In the genomic region with DNA sequence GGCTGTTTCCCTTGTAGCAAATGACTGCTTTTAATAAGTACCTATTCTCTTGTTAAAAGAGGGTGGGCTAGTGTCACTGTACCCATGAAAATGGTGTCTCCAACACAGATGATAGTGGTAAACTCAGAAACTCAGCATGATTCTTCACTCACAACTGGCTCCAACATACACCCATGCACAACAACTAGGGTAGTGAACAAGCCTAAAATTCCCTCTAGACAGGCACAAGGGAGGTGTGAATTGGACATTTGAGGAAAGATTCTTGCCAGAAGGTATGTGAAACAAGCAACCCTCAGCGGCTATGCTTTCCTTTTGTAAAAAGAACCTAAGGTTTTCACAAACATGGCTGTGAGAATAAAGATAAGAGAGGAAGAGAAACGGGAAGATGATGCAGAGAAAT, we compare ENCODE assay signal across 23 mouse cellular contexts.
DNase-seq lines count a peak whose midpoint lies in the region; ATAC-seq and TF ChIP-seq lines count a peak whose summit lies in the region.
"Had no signal": no experiment of that assay in that cellular context is flagged by ENCODE, and none has a peak within 500 bp of the region (broad histone marks: within the 10 kb centered on the region; RNA-seq: fewer than 3 reads in every experiment).

No protein-coding gene starts in this region.

- H3K4me2 ChIP-seq in hindbrain, embryonic 13.5 days: no peak overlapping the region
- no peak overlapping the region for H3K4me2 ChIP-seq in hindbrain, postnatal 0 days (ENCODE audit: low read depth, low read length)
- H3K4me2 ChIP-seq: embryonic facial prominence, embryonic 13.5 days; embryonic facial prominence, embryonic 15.5 days; forebrain, embryonic 12.5 days had no signal

- WGBS in hindbrain, embryonic 13.5 days: 79% methylated on average over 2 of the region's 2 CpGs
- WGBS in hindbrain, postnatal 0 days: 69% methylated on average over 2 of the region's 2 CpGs

- no peak for ATAC-seq in hindbrain, embryonic 13.5 days (ENCODE audit: low FRiP score)
- no peak for ATAC-seq in hindbrain, postnatal 0 days
- ATAC-seq: forebrain, embryonic 14.5 days; forebrain, embryonic 16.5 days had no signal

- no peak for DNase-seq in hindbrain, postnatal 0 days (ENCODE audit: low spot score)
- peak; percentile 21 for DNase-seq in brain, adult 2 months (ENCODE audit: low read depth, low spot score)
- DNase-seq in brain, embryonic 14.5 days (ENCODE audit: low read depth): peak; percentile 49
- DNase-seq in left cerebral cortex, postnatal 4 days: no peak
- DNase-seq in gastrocnemius, postnatal 25 days: no peak
- DNase-seq: adrenal gland, adult 2 months; adrenal gland, postnatal 10 days; adrenal gland, postnatal 25 days; cerebellum, adult 11 months; cerebellum, adult 18-20 months; cerebellum, adult 8-10 months; cerebellum, adult 9-11 months; cerebellum, postnatal 14 days; cerebellum, postnatal 36 days; embryo, embryonic 11 days had no signal

- no peaks in the 10 kb centered on the region for H3K4me1 ChIP-seq in hindbrain, embryonic 13.5 days (replicated peaks)
- no peaks in the 10 kb centered on the region for H3K4me1 ChIP-seq in hindbrain, postnatal 0 days (ENCODE audit: insufficient read depth, low read length)
- H3K4me1 ChIP-seq: embryonic facial prominence, embryonic 13.5 days; embryonic facial prominence, embryonic 15.5 days; forebrain, embryonic 10.5 days; forebrain, embryonic 12.5 days had no signal

- intact Hi-C loops in left cerebral cortex, postnatal 4 days (cut with DNase I): no loop called here

- no peaks in the 10 kb centered on the region for H3K9me3 ChIP-seq in hindbrain, embryonic 13.5 days
- H3K9me3 ChIP-seq in hindbrain, postnatal 0 days (ENCODE audit: low read length): no peaks in the 10 kb centered on the region
- H3K9me3 ChIP-seq: embryonic facial prominence, embryonic 13.5 days; embryonic facial prominence, embryonic 15.5 days; forebrain, embryonic 10.5 days; forebrain, embryonic 12.5 days had no signal

- H3K9ac ChIP-seq in hindbrain, embryonic 13.5 days: no peak overlapping the region
- H3K9ac ChIP-seq in hindbrain, postnatal 0 days (replicated peaks; ENCODE audit: low read length): no peak overlapping the region
- H3K9ac ChIP-seq: embryonic facial prominence, embryonic 13.5 days; embryonic facial prominence, embryonic 15.5 days; forebrain, embryonic 12.5 days had no signal

- no peak overlapping the region for H3K4me3 ChIP-seq in hindbrain, embryonic 13.5 days
- H3K4me3 ChIP-seq in hindbrain, postnatal 0 days (ENCODE audit: low read length): no peak overlapping the region
- H3K4me3 ChIP-seq: embryonic facial prominence, embryonic 13.5 days; embryonic facial prominence, embryonic 15.5 days; erythroblast, embryonic 14.5 days; forebrain, embryonic 10.5 days; forebrain, embryonic 12.5 days had no signal

- H3K36me3 ChIP-seq in hindbrain, embryonic 13.5 days: no peaks in the 10 kb centered on the region
- no peaks in the 10 kb centered on the region for H3K36me3 ChIP-seq in hindbrain, postnatal 0 days (ENCODE audit: insufficient read depth, low read length)
- H3K36me3 ChIP-seq: embryonic facial prominence, embryonic 13.5 days; embryonic facial prominence, embryonic 15.5 days; forebrain, embryonic 10.5 days; forebrain, embryonic 12.5 days had no signal

- TF ChIP-seq POLR2A in brain, embryonic 14.5 days (IDR thresholded peaks at IDR 0.05; ENCODE audit: borderline replicate concordance, extremely low read depth, insufficient read depth, insufficient read length, poor library complexity, severe bottlenecking): no peak

- no peak for TF ChIP-seq CTCF in hindbrain, postnatal 0 days (IDR thresholded peaks at IDR 0.05; ENCODE audit: low read depth)
- TF ChIP-seq CTCF in brain, embryonic 14.5 days (IDR thresholded peaks at IDR 0.05; ENCODE audit: borderline replicate concordance, extremely low read depth, insufficient read depth, insufficient read length): no peak

- H3K27me3 ChIP-seq in hindbrain, embryonic 13.5 days: no peaks in the 10 kb centered on the region
- H3K27me3 ChIP-seq in hindbrain, postnatal 0 days (ENCODE audit: insufficient read depth, low read length): no peaks in the 10 kb centered on the region
- H3K27me3 ChIP-seq: embryonic facial prominence, embryonic 13.5 days; embryonic facial prominence, embryonic 15.5 days; forebrain, embryonic 12.5 days had no signal

- H3K27ac ChIP-seq in hindbrain, embryonic 13.5 days: peak overlapping the region; percentile 35; the same call in 1 of the 2 replicates
- no peak overlapping the region for H3K27ac ChIP-seq in hindbrain, postnatal 0 days
- H3K27ac ChIP-seq: embryonic facial prominence, embryonic 13.5 days; embryonic facial prominence, embryonic 15.5 days; forebrain, embryonic 10.5 days; forebrain, embryonic 12.5 days had no signal

Comparison
In these comparisons a context has a peak if more than half of its experiments do, and no peak if none do; other contexts are left out.
1. DNase-seq: peak in brain, adult 2 months (single experiment) and brain, embryonic 14.5 days (single experiment); none in hindbrain, postnatal 0 days (single experiment), left cerebral cortex, postnatal 4 days (single experiment) and gastrocnemius, postnatal 25 days (single experiment).